Mouse (Mus musculus): ENCODE data around the gene Teddm1a.

- no peak for TF ChIP-seq CTCF (IDR thresholded peaks at IDR 0.05; ENCODE audit: extremely low read depth, insufficient read depth, insufficient read length, insufficient replicate concordance)
- TF ChIP-seq POLR2A (IDR thresholded peaks at IDR 0.05; ENCODE audit: low read depth, low read length): no peak
These were observed 1.4 kb upstream of the Teddm1a start for GRCm38 (mm10) chr1:153890121-153890520.

Data from spleen, adult 2 months (tissue).